ENCODE assay signal across 11 mouse cellular contexts in the genomic region with DNA sequence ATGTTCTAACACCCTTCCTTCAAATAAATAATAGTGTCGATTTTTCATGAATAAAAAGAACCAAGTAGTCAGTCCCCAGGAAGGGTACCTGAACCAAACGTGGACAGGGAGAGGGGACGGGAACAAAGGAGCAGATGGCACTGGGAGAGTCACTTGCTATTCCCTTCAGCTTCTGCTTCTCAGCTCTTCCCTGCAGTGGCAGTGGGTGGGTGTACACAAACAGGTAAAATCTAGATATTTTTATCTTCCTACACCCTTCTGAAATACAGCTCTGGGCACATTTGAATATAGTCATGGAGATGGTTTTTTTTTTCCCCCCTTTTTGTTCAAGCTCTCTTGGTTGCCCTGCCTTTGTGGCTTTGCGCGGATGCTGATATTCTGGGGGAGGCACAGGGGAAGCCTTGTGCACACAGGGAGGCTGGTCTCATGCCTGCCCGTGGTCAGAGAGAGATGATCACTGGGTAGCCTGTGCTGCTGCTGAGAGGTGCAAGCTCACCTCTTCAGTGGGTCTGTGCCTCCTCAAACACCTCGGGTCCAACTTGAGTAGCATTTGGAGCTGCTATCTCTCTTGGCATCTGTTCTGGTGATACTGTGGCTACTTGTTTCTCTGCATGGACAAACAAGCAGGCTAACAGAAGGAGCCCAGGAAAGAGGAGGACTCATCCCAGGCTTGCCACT.
A peak's percentile ranks its signal among the peaks of the same experiment; 100 is the strongest.
DNase-seq lines count a peak whose midpoint lies in the region; ATAC-seq lines count a peak whose summit lies in the region.
"Had no signal": no experiment of that assay in that cellular context is flagged by ENCODE, and none has a peak within 500 bp of the region (broad histone marks: within the 10 kb centered on the region; RNA-seq: fewer than 3 reads in every experiment).

No protein-coding gene starts in this region.

- H3K4me1 ChIP-seq in neural tube, embryonic 12.5 days: peaks cover 31% of the 10 kb centered on the region
- H3K4me1 ChIP-seq in hindbrain, embryonic 16.5 days (ENCODE audit: control insufficient read depth, insufficient read depth, low read depth, low read length): peaks cover 6% of the 10 kb centered on the region
- H3K4me1 ChIP-seq: lung, embryonic 15.5 days had no signal

- WGBS in neural tube, embryonic 12.5 days: 69% methylated on average over 7 of the region's 7 CpGs
- 50% methylated on average over 7 of the region's 7 CpGs for WGBS in hindbrain, embryonic 16.5 days

- no peak overlapping the region for H3K9ac ChIP-seq in neural tube, embryonic 12.5 days
- no peak overlapping the region for H3K9ac ChIP-seq in hindbrain, embryonic 16.5 days (ENCODE audit: low read depth, low read length)
- H3K9ac ChIP-seq: limb, embryonic 12.5 days; lung, embryonic 15.5 days had no signal

- no peak overlapping the region for H3K4me2 ChIP-seq in neural tube, embryonic 12.5 days (replicated peaks)
- H3K4me2 ChIP-seq in hindbrain, embryonic 16.5 days (ENCODE audit: low read length): no peak overlapping the region
- H3K4me2 ChIP-seq: limb, embryonic 12.5 days; lung, embryonic 15.5 days had no signal

- ATAC-seq in neural tube, embryonic 12.5 days (ENCODE audit: low FRiP score, low read depth): peak; percentile 45; the same call in 1 of the 2 replicates
- ATAC-seq in hindbrain, embryonic 16.5 days: peak; percentile 48
- ATAC-seq in megakaryocyte, adult 5-6 weeks (ENCODE audit: poor library complexity, severe bottlenecking): no peak

- DNase-seq in cerebellum, adult 9-10 months: peak; percentile 47
- no peak for DNase-seq in cerebellum, postnatal 4 days (ENCODE audit: low spot score in 2 of 2)
- DNase-seq in neural tube, embryonic 10.5 days (ENCODE audit: extremely low spot score, low spot score): no peak
- DNase-seq in embryo, embryonic 10 days (ENCODE audit: low spot score): no peak
- DNase-seq in kidney, postnatal 10 days: no peak
- DNase-seq: gastrocnemius, postnatal 14 days had no signal

- H3K27ac ChIP-seq in neural tube, embryonic 12.5 days: peak overlapping the region; percentile 44; the same call in 1 of the 2 replicates
- peak overlapping the region; percentile 24 for H3K27ac ChIP-seq in hindbrain, embryonic 16.5 days (ENCODE audit: low read depth, low read length)
- H3K27ac ChIP-seq: limb, embryonic 12.5 days; lung, embryonic 15.5 days had no signal

- no peak overlapping the region for H3K4me3 ChIP-seq in neural tube, embryonic 12.5 days
- H3K4me3 ChIP-seq in hindbrain, embryonic 16.5 days (ENCODE audit: low read length): no peak overlapping the region
- H3K4me3 ChIP-seq: limb, embryonic 12.5 days; lung, embryonic 15.5 days had no signal

- H3K36me3 ChIP-seq in neural tube, embryonic 12.5 days: no peaks in the 10 kb centered on the region
- H3K36me3 ChIP-seq in hindbrain, embryonic 16.5 days (ENCODE audit: control insufficient read depth, insufficient read depth, low read length): no peaks in the 10 kb centered on the region
- H3K36me3 ChIP-seq: limb, embryonic 12.5 days; lung, embryonic 15.5 days had no signal

- H3K9me3 ChIP-seq in neural tube, embryonic 12.5 days: no peaks in the 10 kb centered on the region
- no peaks in the 10 kb centered on the region for H3K9me3 ChIP-seq in hindbrain, embryonic 16.5 days (ENCODE audit: control insufficient read depth, low read length)
- H3K9me3 ChIP-seq: limb, embryonic 12.5 days; lung, embryonic 15.5 days had no signal

- no peaks in the 10 kb centered on the region for H3K27me3 ChIP-seq in neural tube, embryonic 12.5 days (replicated peaks)
- H3K27me3 ChIP-seq in hindbrain, embryonic 16.5 days (replicated peaks; ENCODE audit: control insufficient read depth, insufficient read depth, low read length): no peaks in the 10 kb centered on the region
- H3K27me3 ChIP-seq: limb, embryonic 12.5 days; lung, embryonic 15.5 days had no signal
